Mouse (Mus musculus) megakaryocyte, embryonic 14.5 days (primary cell): ENCODE data around the gene 1700003E16Rik.

Experiments used
- FLI1 ChIP-seq: IDR thresholded peaks from 2 replicates; pipeline ENCODE4 v1.6.1; 2012; ENCODE audit warnings: low read length, inconsistent platforms, mixed read lengths
- GATA1 ChIP-seq: IDR thresholded peaks from 3 replicates; pipeline ENCODE4 v1.6.1; 2012; ENCODE audit warnings: mixed read lengths, low read length, inconsistent platforms, borderline replicate concordance

DNA sequence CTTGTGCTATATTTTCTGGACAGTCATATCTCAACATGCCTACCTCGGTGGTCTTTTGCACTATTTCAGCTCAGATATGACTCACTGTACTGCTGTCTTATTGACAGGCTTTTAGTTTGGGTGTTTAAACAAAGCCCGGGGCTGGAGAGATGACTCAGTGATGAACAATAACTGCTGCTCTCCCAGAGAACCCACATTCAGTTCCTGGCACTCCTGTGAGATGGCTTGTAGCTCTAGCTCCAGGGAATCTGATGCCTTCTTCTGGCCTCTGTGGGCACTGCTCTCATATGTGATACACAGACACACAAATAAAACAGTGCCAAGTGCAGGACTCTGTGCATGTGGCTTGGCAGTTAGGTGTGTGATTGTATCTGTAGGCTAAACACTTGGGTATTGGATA is 11.0 kb upstream of the 1700003E16Rik start:
- TF ChIP-seq GATA1: no peak
- no peak for TF ChIP-seq FLI1
